Mouse (Mus musculus): ENCODE measurements around the gene Tbx3.

- TF ChIP-seq CTCF (IDR thresholded peaks at IDR 0.05; ENCODE audit: low read depth, low read length) (no peak), POLR2A (IDR thresholded peaks at IDR 0.05; ENCODE audit: insufficient read depth, low read length) (no peak)
These were observed 16.8 kb downstream of the Tbx3 start for GRCm38 (mm10) chr5:119687005-119687855.

Data from ES-Bruce4 (cell line).